Mouse (Mus musculus): Measurements from ENCODE around the gene Mta1. TPM values are rescaled to one million over a fixed set of nuclear protein-coding genes. Genes with fewer than 3 reads are reported as not detected.
A peak's percentile ranks its signal among the peaks of the same experiment; 100 is the strongest.

Mta1 gene
- polyA plus RNA-seq, 1 experiment from 2014 or later = 22.9 TPM

GRCm38 (mm10) chr12:113124726-113125125 lies 26.6 kb downstream of the Mta1 start:
- no peak for DNase-seq (ENCODE audit: low spot score)
- Histone ChIP-seq H3K4me1 (no peaks in the 10 kb centered on the region), H3K27me3 (ENCODE audit: low read depth, poor library complexity, severe bottlenecking) (no peaks in the 10 kb centered on the region), H3K9me3 (replicated peaks) (no peaks in the 10 kb centered on the region), H3K4me3 (no peak overlapping the region), H3K27ac (no peak overlapping the region), H3K36me3 (peaks cover 100% of the 10 kb centered on the region)
- 87% methylated on average over 6 of the region's 6 CpGs for WGBS

- H3K27ac ChIP-seq = no peak overlapping the region
- no peaks in the 10 kb centered on the region for H3K4me1 ChIP-seq
- H3K27me3 ChIP-seq (ENCODE audit: low read depth, poor library complexity, severe bottlenecking) = no peaks in the 10 kb centered on the region
- WGBS = over 99% methylated on average over 8 of the region's 8 CpGs
- peaks cover 100% of the 10 kb centered on the region for H3K36me3 ChIP-seq
- no peak overlapping the region for H3K4me3 ChIP-seq
- no peak for DNase-seq (ENCODE audit: low spot score)
- H3K9me3 ChIP-seq (replicated peaks) = no peaks in the 10 kb centered on the region
These were observed 32.7 kb downstream of the Mta1 start for GRCm38 (mm10) chr12:113130732-113131131.

GRCm38 (mm10) chr12:113131601-113132000 lies 33.5 kb downstream of the Mta1 start:
- peaks cover 100% of the 10 kb centered on the region for H3K36me3 ChIP-seq
- no peaks in the 10 kb centered on the region for H3K9me3 ChIP-seq (replicated peaks)
- no peak for DNase-seq (ENCODE audit: low spot score)
- H3K4me1 ChIP-seq = no peaks in the 10 kb centered on the region
- no peaks in the 10 kb centered on the region for H3K27me3 ChIP-seq (ENCODE audit: low read depth, poor library complexity, severe bottlenecking)
- 97% methylated on average over 14 of the region's 14 CpGs for WGBS
- H3K27ac ChIP-seq = no peak overlapping the region
- no peak overlapping the region for H3K4me3 ChIP-seq

- H3K27ac ChIP-seq = no peak overlapping the region
- H3K4me1 ChIP-seq = no peaks in the 10 kb centered on the region
- H3K27me3 ChIP-seq (ENCODE audit: low read depth, poor library complexity, severe bottlenecking) = no peaks in the 10 kb centered on the region
- H3K36me3 ChIP-seq = peaks cover 100% of the 10 kb centered on the region
- no peaks in the 10 kb centered on the region for H3K9me3 ChIP-seq (replicated peaks)
- 87% methylated on average over 2 of the region's 2 CpGs for WGBS
- no peak overlapping the region for H3K4me3 ChIP-seq
- no peak for DNase-seq (ENCODE audit: low spot score)
These were observed 34.5 kb downstream of the Mta1 start for GRCm38 (mm10) chr12:113132567-113132966.

- no peaks in the 10 kb centered on the region for H3K27me3 ChIP-seq (ENCODE audit: low read depth, poor library complexity, severe bottlenecking)
- H3K9me3 ChIP-seq (replicated peaks) = no peaks in the 10 kb centered on the region
- no peak overlapping the region for H3K27ac ChIP-seq
- DNase-seq (ENCODE audit: low spot score) = no peak
- H3K36me3 ChIP-seq = peaks cover 100% of the 10 kb centered on the region
- H3K4me1 ChIP-seq = no peaks in the 10 kb centered on the region
- H3K4me3 ChIP-seq = no peak overlapping the region
- 92% methylated on average over 9 of the region's 9 CpGs for WGBS
These were observed 35.2 kb downstream of the Mta1 start for GRCm38 (mm10) chr12:113133260-113133659.

- no peak for DNase-seq (ENCODE audit: low spot score)
- Histone ChIP-seq H3K36me3 (peaks cover 100% of the 10 kb centered on the region), H3K27ac (no peak overlapping the region), H3K4me3 (no peak overlapping the region), H3K27me3 (ENCODE audit: low read depth, poor library complexity, severe bottlenecking) (no peaks in the 10 kb centered on the region), H3K9me3 (replicated peaks) (no peaks in the 10 kb centered on the region), H3K4me1 (peaks cover 4% of the 10 kb centered on the region)
- 91% methylated on average over 5 of the region's 5 CpGs for WGBS
These were observed 35.9 kb downstream of the Mta1 start for GRCm38 (mm10) chr12:113133861-113134403.

- no peaks in the 10 kb centered on the region for H3K9me3 ChIP-seq (replicated peaks)
- H3K27me3 ChIP-seq (ENCODE audit: low read depth, poor library complexity, severe bottlenecking) = no peaks in the 10 kb centered on the region
- no peak overlapping the region for H3K4me3 ChIP-seq
- peaks cover 96% of the 10 kb centered on the region for H3K36me3 ChIP-seq
- 93% methylated on average over 4 of the region's 4 CpGs for WGBS
- peaks cover 10% of the 10 kb centered on the region for H3K4me1 ChIP-seq
- no peak for DNase-seq (ENCODE audit: low spot score)
- H3K27ac ChIP-seq = no peak overlapping the region
These were observed 36.4 kb downstream of the Mta1 start for GRCm38 (mm10) chr12:113134502-113134901.

- H3K36me3 ChIP-seq = peaks cover 87% of the 10 kb centered on the region
- H3K4me1 ChIP-seq = peaks cover 19% of the 10 kb centered on the region
- no peak for DNase-seq (ENCODE audit: low spot score)
- 91% methylated on average over 7 of the region's 7 CpGs for WGBS
- no peak overlapping the region for H3K4me3 ChIP-seq
- no peaks in the 10 kb centered on the region for H3K9me3 ChIP-seq (replicated peaks)
- H3K27me3 ChIP-seq (ENCODE audit: low read depth, poor library complexity, severe bottlenecking) = peaks cover 4% of the 10 kb centered on the region
- H3K27ac ChIP-seq = no peak overlapping the region
These were observed 37.3 kb downstream of the Mta1 start for GRCm38 (mm10) chr12:113135401-113135800.

GRCm38 (mm10) chr12:113136492-113137020 lies 38.5 kb downstream of the Mta1 start:
- no peak for DNase-seq (ENCODE audit: low spot score)
- peaks cover 29% of the 10 kb centered on the region for H3K4me1 ChIP-seq
- H3K27me3 ChIP-seq (ENCODE audit: low read depth, poor library complexity, severe bottlenecking) = peaks cover 15% of the 10 kb centered on the region
- no peaks in the 10 kb centered on the region for H3K9me3 ChIP-seq (replicated peaks)
- H3K36me3 ChIP-seq = peaks cover 75% of the 10 kb centered on the region
- no peak overlapping the region for H3K27ac ChIP-seq
- H3K4me3 ChIP-seq = no peak overlapping the region
- WGBS = 90% methylated on average over 17 of the region's 17 CpGs

GRCm38 (mm10) chr12:113137260-113138213 lies 39.5 kb downstream of the Mta1 start:
- H3K4me1 ChIP-seq = peaks cover 39% of the 10 kb centered on the region
- peaks cover 65% of the 10 kb centered on the region for H3K36me3 ChIP-seq
- no peak for DNase-seq (ENCODE audit: low spot score)
- WGBS = 90% methylated on average over 18 of the region's 18 CpGs
- no peak overlapping the region for H3K27ac ChIP-seq
- no peaks in the 10 kb centered on the region for H3K9me3 ChIP-seq (replicated peaks)
- H3K27me3 ChIP-seq (ENCODE audit: low read depth, poor library complexity, severe bottlenecking) = peaks cover 25% of the 10 kb centered on the region
- no peak overlapping the region for H3K4me3 ChIP-seq

- Histone ChIP-seq H3K36me3 (peaks cover 58% of the 10 kb centered on the region), H3K9me3 (replicated peaks) (no peaks in the 10 kb centered on the region), H3K27me3 (ENCODE audit: low read depth, poor library complexity, severe bottlenecking) (peaks cover 33% of the 10 kb centered on the region), H3K27ac (no peak overlapping the region), H3K4me1 (peaks cover 46% of the 10 kb centered on the region), H3K4me3 (no peak overlapping the region)
- WGBS = 83% methylated on average over 6 of the region's 6 CpGs
- no peak for DNase-seq (ENCODE audit: low spot score)
These were observed 40.2 kb downstream of the Mta1 start for GRCm38 (mm10) chr12:113138291-113138690.

- Histone ChIP-seq H3K4me1 (peaks cover 46% of the 10 kb centered on the region), H3K9me3 (replicated peaks) (no peaks in the 10 kb centered on the region), H3K27ac (peak overlapping the region; percentile 68), H3K27me3 (ENCODE audit: low read depth, poor library complexity, severe bottlenecking) (peaks cover 41% of the 10 kb centered on the region), H3K36me3 (peaks cover 49% of the 10 kb centered on the region), H3K4me3 (peak overlapping the region; percentile 60)
- 56% methylated on average over 11 of the region's 11 CpGs for WGBS
- no peak for DNase-seq (ENCODE audit: low spot score)
These were observed 41.1 kb downstream of the Mta1 start for GRCm38 (mm10) chr12:113138901-113139864.

All from limb, embryonic 10.5 days (tissue).